Mouse (Mus musculus): ENCODE results near the gene Tmpo.

GRCm38 (mm10) chr10:91127395-91127794 lies 53.7 kb downstream of the Tmpo start:
- TF ChIP-seq CTCF (IDR thresholded peaks at IDR 0.05; ENCODE audit: control insufficient read depth, insufficient read depth, insufficient replicate concordance, low read depth, low read length): no peak
- TF ChIP-seq POLR2A (IDR thresholded peaks at IDR 0.05; ENCODE audit: control insufficient read depth, low read depth, low read length): no peak
